Mouse (Mus musculus) testis, adult 2 months (tissue): ENCODE results near the gene Ift81.

Source experiments
- CTCF ChIP-seq: fragments of 200-500 bp; IDR thresholded peaks from 2 replicates; pipeline ENCODE4 v1.5.1; 2012; ENCODE audit warnings: low read depth, mild to moderate bottlenecking, inconsistent platforms, low read length, moderate library complexity; ENCODE audit not compliant: control insufficient read depth, insufficient read depth, insufficient replicate concordance
- POLR2A ChIP-seq: fragments of 200-500 bp; IDR thresholded peaks from 2 replicates; pipeline ENCODE4 v1.6.1; 2012; ENCODE audit warnings: low read depth, mild to moderate bottlenecking, inconsistent platforms, low read length, moderate library complexity; ENCODE audit not compliant: control insufficient read depth

DNA sequence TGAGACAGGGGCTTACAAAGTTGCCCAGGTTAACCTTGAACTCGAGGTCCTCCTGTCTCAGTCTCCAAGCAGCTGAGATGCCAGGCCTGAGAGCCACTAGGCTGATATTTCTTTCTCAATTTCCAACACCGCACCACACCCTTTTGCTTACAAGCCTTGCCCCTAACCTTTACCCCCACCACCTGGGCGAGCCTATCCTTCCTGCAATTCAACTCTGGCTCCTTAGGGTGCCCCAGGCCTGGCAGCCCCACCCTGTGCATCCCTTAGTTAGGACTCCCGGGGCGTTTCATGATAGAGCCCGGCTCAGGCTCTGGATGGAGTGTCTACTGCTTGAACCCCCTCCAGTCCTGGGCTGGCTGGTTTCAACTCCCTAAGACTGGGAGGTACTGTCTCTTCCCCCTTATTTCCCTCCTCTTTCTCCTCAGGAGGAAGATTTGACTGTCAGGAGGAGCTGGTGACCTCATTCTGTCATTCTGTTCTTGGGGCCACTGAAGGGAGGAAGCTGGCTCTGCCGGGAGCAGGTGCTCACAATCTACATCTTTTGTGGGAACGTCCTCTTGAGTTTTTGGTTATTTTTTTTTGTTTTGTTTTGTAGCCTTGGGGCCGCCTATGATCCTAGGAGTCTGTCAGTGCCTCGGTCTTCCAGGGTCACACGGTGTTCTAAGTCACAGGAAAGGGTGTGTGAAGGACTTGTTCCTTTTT is 98.1 kb downstream of the Ift81 start:
- TF ChIP-seq CTCF (no peak), POLR2A (no peak)
